Mouse (Mus musculus) adrenal gland, adult 10 weeks (tissue): ENCODE measurements around the gene Pate4. TPM values are rescaled to one million over a fixed set of nuclear protein-coding genes. Genes with fewer than 3 reads are reported as not detected.

Source experiments
- polyA plus RNA-seq: library from polyadenylated mRNA; stranded (reverse); fragments of 350-450 nt; fragmentation: Illumina TruSeq; extraction: RNeasy Lipid Tissue Mini Kit (QIAGEN cat#74804); gene quantifications from one replicate; pipeline ENCODE4 v1.2.3, GENCODE M21; 2014; ENCODE audit warnings: low read depth, low replicate concordance

Pate4 gene
- polyA plus RNA-seq: not detected

DNA sequence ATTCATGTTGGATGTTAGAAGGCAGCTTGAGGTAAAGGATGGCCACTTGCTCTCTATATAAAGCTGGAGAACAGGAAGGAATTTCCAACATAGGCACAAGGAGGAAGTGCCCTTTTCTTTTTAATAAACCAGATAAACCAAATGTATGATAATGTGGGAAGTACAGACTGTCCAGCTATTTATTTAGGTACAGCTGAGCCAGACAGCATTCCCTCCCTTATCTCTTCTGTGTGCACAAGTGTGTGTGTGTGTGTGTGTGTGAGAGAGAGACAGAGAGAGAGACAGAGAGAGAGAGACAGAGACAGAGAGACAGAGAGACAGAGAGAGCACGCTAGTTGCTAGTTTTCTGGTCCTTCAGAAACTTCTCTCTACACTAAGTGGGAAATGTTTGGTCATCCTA is at the start of gene Pate4:
TSS of gene Pate4 (minus strand) at position 101 of the 400 bp plus-strand sequence.

GRCm38 (mm10) chr9:35648102-35648501 is 36.4 kb upstream of the Pate4 start, which contains the start of gene Pate3:
Gene Pate3 (minus strand): TSS chr9:35648202.

GRCm38 (mm10) chr9:35569571-35570534 is 41.9 kb downstream of the Pate4 start, which contains the start of the genes Pate2 and Hyls1:
Gene Pate2 (plus strand): TSS chr9:35570284.
Gene Hyls1 (minus strand): TSS chr9:35570398.

GRCm38 (mm10) chr9:35558257-35559008 is 53.3 kb downstream of the Pate4 start, which contains the start of the genes Ddx25 and Pus3:
Gene Ddx25 (minus strand): TSS chr9:35558528.
Gene Pus3 (plus strand): TSS chr9:35558595.

Other genes starting within 250 kb of the Pate4 start
- 6.2 TPM for gene Cdon, start 190.8 kb downstream of the Pate4 start, polyA plus RNA-seq
- gene Gm1113, start 93.7 kb downstream of the Pate4 start, polyA plus RNA-seq: not detected
- gene Ddx25, start 53.4 kb downstream of the Pate4 start, polyA plus RNA-seq: 1.5 TPM
- 33.5 TPM for gene Pus3, start 53.3 kb downstream of the Pate4 start, polyA plus RNA-seq
- 0.87 TPM for gene Pate2, start 41.7 kb downstream of the Pate4 start, polyA plus RNA-seq
- 9.0 TPM for gene Hyls1, start 41.5 kb downstream of the Pate4 start, polyA plus RNA-seq
- not detected for gene Pate3, start 36.3 kb upstream of the Pate4 start, polyA plus RNA-seq
- gene Pate1, start 75.4 kb upstream of the Pate4 start, polyA plus RNA-seq: not detected
- gene Gm17677, start 129.1 kb upstream of the Pate4 start, polyA plus RNA-seq: not detected
- not detected for gene Gm17727, start 166.2 kb upstream of the Pate4 start, polyA plus RNA-seq
- gene Gm27235, start 178.2 kb upstream of the Pate4 start, polyA plus RNA-seq: not detected
- gene D730048I06Rik, start 178.2 kb upstream of the Pate4 start, polyA plus RNA-seq: 0.58 TPM
- 0.93 TPM for gene 9230110F15Rik, start 232.2 kb upstream of the Pate4 start, polyA plus RNA-seq